Mouse (Mus musculus) frontal cortex, postnatal 14 days (tissue): Measurements from ENCODE around the gene Stx1b.
"Not testable (repeated sequence)": the region's sequence is repeated elsewhere in the genome, so short reads cannot be mapped to it uniquely, and the experiment has no call there.

ENCODE experiments used
- DNase-seq, 2 experiments: peaks; one replicate each; pipeline ENCODE4 v3.0.0; 2022; ENCODE audit warnings: low spot score in 2 of 2

The Stx1b gene

GRCm38 (mm10) chr7:127776878-127777473 is 47.4 kb downstream of the Stx1b start:
- peak; percentile 93 to 96 for DNase-seq

- DNase-seq: peak; percentile 78 to 87
Measured at GRCm38 (mm10) chr7:127776426-127776825, 47.9 kb downstream of the Stx1b start, which contains the start of gene Setd1a. Gene Setd1a (plus strand): TSS chr7:127776670.

- DNase-seq: not testable (repeated sequence)
Measured at GRCm38 (mm10) chr7:127775837-127776236, 48.5 kb downstream of the Stx1b start.

GRCm38 (mm10) chr7:127773664-127774384 is 50.5 kb downstream of the Stx1b start:
- peak in 1 of 2 experiments; percentile 54 for DNase-seq

GRCm38 (mm10) chr7:127772557-127772956 is 51.8 kb downstream of the Stx1b start:
- no peak for DNase-seq

- no peak for DNase-seq
Measured at GRCm38 (mm10) chr7:127772080-127772479, 52.3 kb downstream of the Stx1b start.

- DNase-seq: peak in 1 of 2 experiments; percentile 27
Measured at GRCm38 (mm10) chr7:127771262-127771661, 53.1 kb downstream of the Stx1b start.

- no peak for DNase-seq
Measured at GRCm38 (mm10) chr7:127770039-127770905, 54.1 kb downstream of the Stx1b start.

- peak; percentile 82 for DNase-seq
Measured at GRCm38 (mm10) chr7:127769651-127770038, 54.7 kb downstream of the Stx1b start, which contains the start of gene Orai3. Gene Orai3 (plus strand): TSS chr7:127769815.

GRCm38 (mm10) chr7:127768997-127769593 is 55.3 kb downstream of the Stx1b start:
- DNase-seq: peak; percentile 98

GRCm38 (mm10) chr7:127768346-127768996 is 55.9 kb downstream of the Stx1b start:
- no peak for DNase-seq

GRCm38 (mm10) chr7:127767671-127768345 is 56.5 kb downstream of the Stx1b start:
- DNase-seq: no peak

- DNase-seq: no peak
Measured at GRCm38 (mm10) chr7:127766851-127767609, 57.3 kb downstream of the Stx1b start.

GRCm38 (mm10) chr7:127765756-127766155 is 58.6 kb downstream of the Stx1b start:
- no peak for DNase-seq

- no peak for DNase-seq
Measured at GRCm38 (mm10) chr7:127763642-127764041, 60.7 kb downstream of the Stx1b start.

- peak in 1 of 2 experiments; percentile 49 for DNase-seq
Measured at GRCm38 (mm10) chr7:127761026-127761425, 63.3 kb downstream of the Stx1b start.

GRCm38 (mm10) chr7:127760478-127760877 is 63.9 kb downstream of the Stx1b start:
- DNase-seq: no peak

GRCm38 (mm10) chr7:127759716-127760115 is 64.6 kb downstream of the Stx1b start:
- DNase-seq: no peak
